Mouse (Mus musculus) small intestine, adult 2 months (tissue): Measurements from ENCODE around the gene Rpl23. TPM values are rescaled to one million over a fixed set of nuclear protein-coding genes. Genes with fewer than 3 reads are reported as not detected.
A peak's percentile ranks its signal among the peaks of the same experiment; 100 is the strongest.

ENCODE experiments used
- H3K27ac ChIP-seq: fragments of 200-500 bp; 2 replicates; pipeline ENCODE4 v1.5.1; 2012; ENCODE audit warnings: low read depth, low read length, control low read depth, inconsistent platforms; ENCODE audit not compliant: insufficient read depth
- H3K27me3 ChIP-seq: fragments of 200-500 bp; 2 replicates; pipeline ENCODE4 v1.6.1; 2012; ENCODE audit warnings: mild to moderate bottlenecking, moderate library complexity, low read length, inconsistent platforms; ENCODE audit not compliant: control insufficient read depth, insufficient read depth
- H3K36me3 ChIP-seq: fragments of 200-500 bp; 2 replicates; pipeline ENCODE4 v1.6.1; 2012; ENCODE audit warnings: mild to moderate bottlenecking, low read length, control low read depth, inconsistent platforms; ENCODE audit not compliant: control insufficient read depth, insufficient read depth
- H3K4me1 ChIP-seq: fragments of 200-500 bp; 2 replicates; pipeline ENCODE4 v1.6.1; 2012; ENCODE audit warnings: low read length, inconsistent platforms, mixed read lengths; ENCODE audit not compliant: control insufficient read depth, insufficient read depth, insufficient read length
- H3K4me3 ChIP-seq: fragments of 200-500 bp; 2 replicates; pipeline ENCODE4 v1.5.1; 2012; ENCODE audit warnings: low read depth, mild to moderate bottlenecking, control low read depth, inconsistent platforms, low read length, moderate library complexity
- CTCF ChIP-seq: fragments of 200-500 bp; IDR thresholded peaks from 2 replicates; pipeline ENCODE4 v1.5.1; 2012; ENCODE audit warnings: low read depth, mild to moderate bottlenecking, control low read depth, inconsistent platforms, low read length, moderate library complexity, mixed read lengths; ENCODE audit not compliant: insufficient replicate concordance, insufficient read length; ENCODE audit errors: extremely low read depth
- POLR2A ChIP-seq: fragments of 200-500 bp; IDR thresholded peaks from 2 replicates; pipeline ENCODE4 v1.6.1; 2012; ENCODE audit warnings: low read depth, mild to moderate bottlenecking, control low read depth, inconsistent platforms, low read length, moderate library complexity
- WGBS: fragments of 180-500 bp; shearing (Covaris S2); methylation state at CpG from one replicate; pipeline ENCODE4 v1.1.7; 2018; 5-methylcytosine and 5-hydroxymethylcytosine counted together
- polyA plus RNA-seq: library from polyadenylated mRNA; depleted of rRNA; stranded (reverse); fragments of >200 nt; gene quantifications from 2 replicates; pipeline ENCODE4 v1.2.3, GENCODE M21; 2012

Rpl23 gene
- polyA plus RNA-seq, 1 experiment: 22.0 TPM

- no peaks in the 10 kb centered on the region for H3K27me3 ChIP-seq
- H3K4me3 ChIP-seq: no peak overlapping the region
- peaks cover 65% of the 10 kb centered on the region for H3K36me3 ChIP-seq
- peaks cover 73% of the 10 kb centered on the region for H3K4me1 ChIP-seq
- TF ChIP-seq POLR2A: no peak
- no peak for TF ChIP-seq CTCF
- H3K27ac ChIP-seq: peak overlapping the region; percentile 95
- 22% methylated on average over 17 of the region's 17 CpGs for WGBS
Observed at GRCm38 (mm10) chr11:97813746-97814515, 31.7 kb upstream of the Rpl23 start.

- 32% methylated on average over 7 of the region's 7 CpGs for WGBS
- Histone ChIP-seq H3K36me3 (peaks cover 69% of the 10 kb centered on the region), H3K4me1 (peaks cover 73% of the 10 kb centered on the region), H3K4me3 (no peak overlapping the region), H3K27me3 (no peaks in the 10 kb centered on the region), H3K27ac (peak overlapping the region; percentile 95)
- TF ChIP-seq CTCF (no peak), POLR2A (peak; percentile 37; the same call in 1 of the 2 replicates)
Observed at GRCm38 (mm10) chr11:97813085-97813484, 30.8 kb upstream of the Rpl23 start.

- H3K27me3 ChIP-seq: no peaks in the 10 kb centered on the region
- peak overlapping the region; percentile 95 for H3K27ac ChIP-seq
- peaks cover 71% of the 10 kb centered on the region for H3K4me1 ChIP-seq
- H3K4me3 ChIP-seq: peak overlapping the region; percentile 45
- no peak for TF ChIP-seq POLR2A
- no peak for TF ChIP-seq CTCF
- H3K36me3 ChIP-seq: peaks cover 68% of the 10 kb centered on the region
- 19% methylated on average over 3 of the region's 3 CpGs for WGBS
Observed at GRCm38 (mm10) chr11:97812491-97812921, 30.3 kb upstream of the Rpl23 start.

GRCm38 (mm10) chr11:97811569-97812362 is 29.5 kb upstream of the Rpl23 start:
- Histone ChIP-seq H3K27me3 (no peaks in the 10 kb centered on the region), H3K4me1 (peaks cover 72% of the 10 kb centered on the region), H3K27ac (peak overlapping the region; percentile 98), H3K4me3 (peak overlapping the region; percentile 45), H3K36me3 (peaks cover 71% of the 10 kb centered on the region)
- 22% methylated on average over 13 of the region's 13 CpGs for WGBS
- TF ChIP-seq CTCF (no peak; the same call in 1 of the 2 replicates), POLR2A (no peak)

GRCm38 (mm10) chr11:97810970-97811369 is 28.7 kb upstream of the Rpl23 start:
- Histone ChIP-seq H3K4me1 (peaks cover 73% of the 10 kb centered on the region), H3K27ac (peak overlapping the region; percentile 98), H3K4me3 (0 out of 2 replicates have a peak overlapping the region, but pooled peaks have one; percentile 8), H3K36me3 (peaks cover 65% of the 10 kb centered on the region), H3K27me3 (no peaks in the 10 kb centered on the region)
- WGBS: 17% methylated on average over 3 of the region's 3 CpGs
- no peak for TF ChIP-seq POLR2A
- TF ChIP-seq CTCF: no peak

GRCm38 (mm10) chr11:97810356-97810755 is 28.1 kb upstream of the Rpl23 start:
- no peak overlapping the region for H3K4me3 ChIP-seq
- H3K4me1 ChIP-seq: peaks cover 74% of the 10 kb centered on the region
- H3K27ac ChIP-seq: peak overlapping the region; percentile 98
- peaks cover 59% of the 10 kb centered on the region for H3K36me3 ChIP-seq
- no peaks in the 10 kb centered on the region for H3K27me3 ChIP-seq
- no peak for TF ChIP-seq POLR2A
- no peak for TF ChIP-seq CTCF
- 21% methylated on average over 7 of the region's 7 CpGs for WGBS
